Mouse (Mus musculus) cerebellum, adult 11 months (tissue): Measurements from ENCODE around the gene Pkn3.
"Not testable (repeated sequence)": the region's sequence is repeated elsewhere in the genome, so short reads cannot be mapped to it uniquely, and the experiment has no call there.

ENCODE experiments used
- DNase-seq: peaks from one replicate; pipeline ENCODE4 v3.0.0; 2022

Pkn3 gene

GRCm38 (mm10) chr2:30077502-30078348 lies at the start of gene Pkn3:
Gene Pkn3, plus strand, starts transcription at chr2:30077684.
- DNase-seq, result peak; percentile 71

- no peak for DNase-seq
These were observed 45.1 kb upstream of the Pkn3 start for GRCm38 (mm10) chr2:30032244-30032846.

GRCm38 (mm10) chr2:30032957-30033356 lies 44.5 kb upstream of the Pkn3 start:
- DNase-seq, result no peak

GRCm38 (mm10) chr2:30037762-30038161 lies 39.7 kb upstream of the Pkn3 start:
- no peak for DNase-seq

- no peak for DNase-seq
These were observed 39.1 kb upstream of the Pkn3 start for GRCm38 (mm10) chr2:30038370-30038769.

GRCm38 (mm10) chr2:30039687-30040086 lies 37.8 kb upstream of the Pkn3 start:
- DNase-seq, result no peak

GRCm38 (mm10) chr2:30042445-30042844 lies 35.0 kb upstream of the Pkn3 start:
- peak; percentile 65 for DNase-seq

- no peak for DNase-seq
These were observed 32.9 kb upstream of the Pkn3 start for GRCm38 (mm10) chr2:30044550-30044949.

- DNase-seq, result no peak
These were observed 30.4 kb upstream of the Pkn3 start for GRCm38 (mm10) chr2:30047127-30047526.

GRCm38 (mm10) chr2:30048101-30048501 lies 29.4 kb upstream of the Pkn3 start:
- DNase-seq, result no peak

- peak; percentile 97 for DNase-seq
These were observed 28.6 kb upstream of the Pkn3 start, which contains the start of gene Wdr34 for GRCm38 (mm10) chr2:30048699-30049388. Gene Wdr34, minus strand, starts transcription at chr2:30048881.

- DNase-seq, result no peak
These were observed 27.7 kb upstream of the Pkn3 start for GRCm38 (mm10) chr2:30049831-30050230.

GRCm38 (mm10) chr2:30051992-30052761 lies 25.3 kb upstream of the Pkn3 start:
- DNase-seq, result no peak

- not testable (repeated sequence) for DNase-seq
These were observed 22.2 kb upstream of the Pkn3 start for GRCm38 (mm10) chr2:30055310-30055709.

GRCm38 (mm10) chr2:30056736-30057135 lies 20.7 kb upstream of the Pkn3 start:
- DNase-seq, result no peak

- no peak for DNase-seq
These were observed 20.1 kb upstream of the Pkn3 start, which contains the start of gene Set for GRCm38 (mm10) chr2:30057223-30057904. Gene Set, plus strand, starts transcription at chr2:30057378.

GRCm38 (mm10) chr2:30058418-30058817 lies 19.1 kb upstream of the Pkn3 start:
- no peak for DNase-seq

- DNase-seq, result no peak
These were observed 16.0 kb upstream of the Pkn3 start for GRCm38 (mm10) chr2:30061215-30062166.

- peak; percentile 51 for DNase-seq
These were observed 15.0 kb upstream of the Pkn3 start for GRCm38 (mm10) chr2:30062249-30063093.

- no peak for DNase-seq
These were observed 14.2 kb upstream of the Pkn3 start for GRCm38 (mm10) chr2:30063235-30063634.
